Mouse (Mus musculus): Measurements from ENCODE around the gene Wwp2. TPM values are rescaled to one million over a fixed set of nuclear protein-coding genes. Genes with fewer than 3 reads are reported as not detected.

Wwp2 gene
- polyA plus RNA-seq, 1 experiment, result 146 TPM

GRCm38 (mm10) chr8:107397665-107398064, 38.5 kb upstream of the Wwp2 start:
- TF ChIP-seq CTCF (IDR thresholded peaks at IDR 0.05; ENCODE audit: insufficient read depth, low read depth, low read length) (no peak), POLR2A (IDR thresholded peaks at IDR 0.05; ENCODE audit: insufficient read depth, low read depth, low read length) (no peak)
- Histone ChIP-seq H3K4me3 (ENCODE audit: insufficient read depth, low read depth, low read length) (no peak overlapping the region), H3K27ac (ENCODE audit: insufficient read depth, low read depth, low read length) (no peak overlapping the region), H3K4me1 (ENCODE audit: control insufficient read depth, insufficient read depth, low read length) (peaks cover 4% of the 10 kb centered on the region)
- 64% methylated on average over 12 of the region's 12 CpGs for WGBS

DNA sequence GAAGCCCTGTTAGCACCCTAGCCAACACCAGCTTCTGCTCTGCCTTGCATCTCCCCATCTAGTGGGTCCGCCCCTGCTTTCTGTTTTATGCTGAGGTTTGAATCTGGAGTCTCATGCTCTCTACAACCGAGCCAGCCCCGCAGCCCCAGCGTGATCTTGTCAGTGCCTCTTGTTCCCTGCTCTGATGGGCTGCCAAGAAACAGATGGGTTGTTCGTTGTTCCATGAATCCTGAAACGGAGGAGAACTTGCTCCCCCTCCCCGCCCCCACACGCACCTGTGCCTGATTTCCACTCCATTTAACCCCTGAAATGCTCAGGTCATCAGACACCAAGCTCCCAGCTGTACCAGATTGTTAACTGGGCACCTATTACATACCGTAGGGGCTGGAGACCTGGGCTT, 36.7 kb upstream of the Wwp2 start:
- Histone ChIP-seq H3K27ac (ENCODE audit: insufficient read depth, low read depth, low read length) (no peak overlapping the region), H3K4me1 (ENCODE audit: control insufficient read depth, insufficient read depth, low read length) (peaks cover 11% of the 10 kb centered on the region), H3K4me3 (ENCODE audit: insufficient read depth, low read depth, low read length) (no peak overlapping the region)
- WGBS, result 31% methylated on average over 9 of the region's 9 CpGs
- TF ChIP-seq POLR2A (IDR thresholded peaks at IDR 0.05; ENCODE audit: insufficient read depth, low read depth, low read length), result no peak
- no peak for TF ChIP-seq CTCF (IDR thresholded peaks at IDR 0.05; ENCODE audit: insufficient read depth, low read depth, low read length)

DNA sequence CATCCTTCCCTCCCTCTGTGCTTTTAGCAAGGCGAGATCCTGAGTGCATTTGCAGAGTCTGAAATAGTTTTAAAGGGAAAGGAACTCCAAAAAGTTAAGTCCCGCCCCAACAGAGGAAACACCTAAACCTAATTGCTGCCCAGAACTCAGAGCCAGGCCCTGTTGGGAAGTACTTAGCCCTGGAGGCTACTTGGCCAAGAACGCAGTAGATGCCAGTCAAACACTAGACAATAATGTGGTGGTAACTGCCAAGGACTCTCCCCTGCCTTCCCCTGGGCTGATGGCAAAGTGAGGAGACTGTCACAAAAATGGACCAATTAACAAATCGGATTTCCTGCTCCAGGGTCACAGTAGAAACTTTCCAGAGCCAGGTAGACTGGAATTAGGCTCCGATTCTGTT, 34.3 kb upstream of the Wwp2 start:
- TF ChIP-seq CTCF (IDR thresholded peaks at IDR 0.05; ENCODE audit: insufficient read depth, low read depth, low read length) (no peak), POLR2A (IDR thresholded peaks at IDR 0.05; ENCODE audit: insufficient read depth, low read depth, low read length) (no peak)
- H3K27ac ChIP-seq (ENCODE audit: insufficient read depth, low read depth, low read length), result no peak overlapping the region
- WGBS, result 64% methylated on average over 5 of the region's 5 CpGs
- H3K4me3 ChIP-seq (ENCODE audit: insufficient read depth, low read depth, low read length), result no peak overlapping the region
- peaks cover 11% of the 10 kb centered on the region for H3K4me1 ChIP-seq (ENCODE audit: control insufficient read depth, insufficient read depth, low read length)

- H3K4me3 ChIP-seq (ENCODE audit: insufficient read depth, low read depth, low read length), result peak within 1 kb of the TSS; percentile 46
- WGBS, result 10% methylated on average over 22 of the region's 22 CpGs
- TF ChIP-seq CTCF (IDR thresholded peaks at IDR 0.05; ENCODE audit: insufficient read depth, low read depth, low read length), result no peak
- no peak for TF ChIP-seq POLR2A (IDR thresholded peaks at IDR 0.05; ENCODE audit: insufficient read depth, low read depth, low read length)
- peaks cover 11% of the 10 kb centered on the region for H3K4me1 ChIP-seq (ENCODE audit: control insufficient read depth, insufficient read depth, low read length)
- no peak within 1 kb of the TSS for H3K27ac ChIP-seq (ENCODE audit: insufficient read depth, low read depth, low read length)
Measured at GRCm38 (mm10) chr8:107403038-107403781, 33.0 kb upstream of the Wwp2 start, which contains the start of gene Nqo1. Nqo1 (minus strand) TSS chr8:107403206.

GRCm38 (mm10) chr8:107404057-107404456, 32.1 kb upstream of the Wwp2 start:
- WGBS, result 95% methylated on average over 4 of the region's 4 CpGs
- Histone ChIP-seq H3K4me1 (ENCODE audit: control insufficient read depth, insufficient read depth, low read length) (peaks cover 11% of the 10 kb centered on the region), H3K4me3 (ENCODE audit: insufficient read depth, low read depth, low read length) (no peak overlapping the region), H3K27ac (ENCODE audit: insufficient read depth, low read depth, low read length) (no peak overlapping the region)
- TF ChIP-seq POLR2A (IDR thresholded peaks at IDR 0.05; ENCODE audit: insufficient read depth, low read depth, low read length) (no peak), CTCF (IDR thresholded peaks at IDR 0.05; ENCODE audit: insufficient read depth, low read depth, low read length) (no peak)

DNA sequence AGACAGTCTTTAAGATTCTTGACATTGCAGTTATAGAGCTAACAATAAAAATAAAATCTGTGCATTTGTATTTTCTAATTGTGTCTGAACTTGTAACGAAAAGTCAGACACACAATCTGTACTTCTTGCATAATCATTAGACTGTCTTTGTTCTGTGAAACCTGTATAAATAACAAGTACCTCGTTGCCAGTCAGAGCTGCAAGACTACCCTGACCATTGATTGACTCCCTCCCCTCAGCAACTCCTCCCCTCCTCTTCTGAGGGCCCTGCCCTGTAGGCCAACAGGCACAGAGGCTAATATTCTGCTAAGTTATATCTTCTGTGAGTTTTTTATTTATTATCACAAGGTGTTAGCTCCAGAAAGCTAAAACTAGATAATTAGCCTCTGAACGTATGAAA, 30.2 kb upstream of the Wwp2 start:
- 69% methylated on average over 3 of the region's 3 CpGs for WGBS

DNA sequence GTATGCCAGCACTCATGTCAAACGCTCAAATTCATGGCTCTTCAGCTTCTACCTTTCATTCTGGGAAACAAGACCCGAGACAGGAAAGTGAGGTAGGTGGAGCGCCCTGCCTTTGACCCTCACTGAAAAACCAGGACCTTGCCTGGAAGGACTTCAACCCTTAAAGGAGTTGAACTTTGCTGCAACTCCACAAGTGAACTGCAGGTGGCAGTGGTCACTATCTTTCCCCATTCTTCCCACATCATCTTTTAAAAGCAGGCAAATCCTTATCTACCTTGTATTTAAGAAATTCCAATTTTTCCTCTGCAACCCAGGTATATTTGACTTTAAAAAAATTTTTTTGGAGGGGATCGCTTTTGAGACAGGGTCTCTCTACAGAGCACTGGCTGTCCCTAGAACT, 24.8 kb upstream of the Wwp2 start:
- TF ChIP-seq CTCF (IDR thresholded peaks at IDR 0.05; ENCODE audit: insufficient read depth, low read depth, low read length) (peak; percentile 29; the same call in 1 of the 2 replicates), POLR2A (IDR thresholded peaks at IDR 0.05; ENCODE audit: insufficient read depth, low read depth, low read length) (no peak)
- Histone ChIP-seq H3K4me1 (ENCODE audit: control insufficient read depth, insufficient read depth, low read length) (no peaks in the 10 kb centered on the region), H3K27ac (ENCODE audit: insufficient read depth, low read depth, low read length) (no peak overlapping the region), H3K4me3 (ENCODE audit: insufficient read depth, low read depth, low read length) (no peak overlapping the region)
- 71% methylated on average over 4 of the region's 4 CpGs for WGBS

More for the DNA sequence above, 30.2 kb upstream of the Wwp2 start:
- no peak overlapping the region for H3K4me3 ChIP-seq (ENCODE audit: insufficient read depth, low read depth, low read length)
- H3K4me1 ChIP-seq (ENCODE audit: control insufficient read depth, insufficient read depth, low read length), result peaks cover 8% of the 10 kb centered on the region
- TF ChIP-seq POLR2A (IDR thresholded peaks at IDR 0.05; ENCODE audit: insufficient read depth, low read depth, low read length), result no peak
- no peak for TF ChIP-seq CTCF (IDR thresholded peaks at IDR 0.05; ENCODE audit: insufficient read depth, low read depth, low read length)
- H3K27ac ChIP-seq (ENCODE audit: insufficient read depth, low read depth, low read length), result no peak overlapping the region

DNA sequence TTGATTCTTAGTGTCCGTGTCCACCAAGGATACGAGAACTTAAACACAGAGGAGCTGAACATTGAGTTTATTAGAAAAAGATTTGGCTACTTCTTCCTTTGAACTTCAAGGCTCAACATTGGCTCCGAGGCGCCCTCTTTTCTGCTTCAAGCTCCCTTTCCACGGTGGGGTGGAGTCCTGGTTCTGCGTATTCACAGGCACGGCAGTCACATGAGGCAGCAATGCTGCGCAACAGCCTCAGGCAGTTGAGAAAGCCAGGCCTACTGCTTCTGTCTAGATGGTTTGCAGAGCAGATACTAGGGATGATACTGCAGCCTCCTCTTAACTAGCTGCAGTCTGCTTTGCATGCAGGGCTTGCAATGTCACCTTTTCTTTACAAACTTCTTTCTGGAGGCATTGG, 23.6 kb upstream of the Wwp2 start:
- TF ChIP-seq CTCF (IDR thresholded peaks at IDR 0.05; ENCODE audit: insufficient read depth, low read depth, low read length), result no peak
- no peak for TF ChIP-seq POLR2A (IDR thresholded peaks at IDR 0.05; ENCODE audit: insufficient read depth, low read depth, low read length)
- Histone ChIP-seq H3K27ac (ENCODE audit: insufficient read depth, low read depth, low read length) (no peak overlapping the region), H3K4me1 (ENCODE audit: control insufficient read depth, insufficient read depth, low read length) (no peaks in the 10 kb centered on the region), H3K4me3 (ENCODE audit: insufficient read depth, low read depth, low read length) (no peak overlapping the region)
- 87% methylated on average over 8 of the region's 8 CpGs for WGBS

DNA sequence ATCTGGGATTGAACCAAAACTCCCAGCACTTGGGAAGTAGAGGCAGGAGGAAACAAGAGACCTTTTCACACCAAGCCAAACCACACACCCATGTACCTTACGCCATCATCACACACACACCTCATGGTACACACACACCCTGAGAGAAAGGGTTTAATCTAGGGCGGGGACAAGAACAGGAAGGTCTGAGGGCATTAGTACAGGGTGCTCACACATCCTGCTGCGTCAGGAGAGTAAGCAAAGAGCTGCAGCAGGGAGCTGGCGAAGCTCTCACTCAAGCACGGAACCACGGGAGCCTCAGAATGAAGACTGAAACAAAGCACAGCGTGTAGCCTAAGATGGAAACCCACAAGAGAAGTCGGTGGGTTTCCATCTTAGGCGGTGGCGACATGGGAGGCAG, 22.3 kb upstream of the Wwp2 start:
- H3K4me1 ChIP-seq (ENCODE audit: control insufficient read depth, insufficient read depth, low read length), result no peaks in the 10 kb centered on the region
- TF ChIP-seq CTCF (IDR thresholded peaks at IDR 0.05; ENCODE audit: insufficient read depth, low read depth, low read length) (no peak), POLR2A (IDR thresholded peaks at IDR 0.05; ENCODE audit: insufficient read depth, low read depth, low read length) (no peak)

More for the DNA sequence above, 22.3 kb upstream of the Wwp2 start:
- Histone ChIP-seq H3K4me3 (ENCODE audit: insufficient read depth, low read depth, low read length) (no peak overlapping the region), H3K27ac (ENCODE audit: insufficient read depth, low read depth, low read length) (no peak overlapping the region)
- 82% methylated on average over 10 of the region's 10 CpGs for WGBS
